Mouse (Mus musculus) layer of hippocampus, postnatal 25 days (tissue): ENCODE data around the gene Atp4a. TPM values are rescaled to one million over a fixed set of nuclear protein-coding genes. Genes with fewer than 3 reads are reported as not detected.

ENCODE experiments used
- DNase-seq, 2 experiments: peaks; one replicate each; pipeline ENCODE4 v3.0.0; 2022; ENCODE audit warnings: mixed read lengths in 2 of 2, low spot score in 1 of 2; ENCODE audit errors: extremely low spot score in 1 of 2
- total RNA-seq, 2 experiments: library from RNA; stranded (reverse); gene quantifications; 2 replicates each; pipeline ENCODE4 v1.2.3; 2021

The Atp4a gene
- 1 to 10 TPM in 1 of 2 experiments, under 1 TPM in 1; 0.74 to 1.1 TPM for total RNA-seq

DNA sequence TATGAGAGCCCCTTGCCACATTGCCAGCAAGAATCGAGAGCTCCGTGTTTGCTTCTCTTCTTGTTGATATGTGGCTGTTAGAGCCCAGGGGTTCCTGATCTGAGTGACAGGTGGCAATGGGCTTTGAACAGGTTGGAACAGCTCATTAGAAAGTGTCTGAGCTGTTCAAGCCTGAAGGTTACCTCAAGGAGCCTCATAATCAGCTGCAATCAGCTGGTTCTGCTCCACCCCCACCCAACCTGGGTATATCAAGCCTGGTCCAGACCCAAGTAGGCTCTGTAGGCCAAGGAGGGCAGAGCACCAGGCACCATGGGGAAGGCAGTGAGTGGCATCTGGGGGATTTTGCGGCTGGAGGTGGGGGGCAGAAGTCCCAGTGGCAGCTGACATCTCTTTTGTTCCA lies at the start of gene Atp4a:
TSS of gene Atp4a (plus strand) at position 268 of the 400 bp plus-strand sequence.
- no peak for DNase-seq

- peak; percentile 86 to 90 for DNase-seq
These were observed 47.3 kb upstream of the Atp4a start, which contains the start of gene Haus5 for GRCm38 (mm10) chr7:30664529-30665200. Gene Haus5 (minus strand): TSS chr7:30664994.

DNA sequence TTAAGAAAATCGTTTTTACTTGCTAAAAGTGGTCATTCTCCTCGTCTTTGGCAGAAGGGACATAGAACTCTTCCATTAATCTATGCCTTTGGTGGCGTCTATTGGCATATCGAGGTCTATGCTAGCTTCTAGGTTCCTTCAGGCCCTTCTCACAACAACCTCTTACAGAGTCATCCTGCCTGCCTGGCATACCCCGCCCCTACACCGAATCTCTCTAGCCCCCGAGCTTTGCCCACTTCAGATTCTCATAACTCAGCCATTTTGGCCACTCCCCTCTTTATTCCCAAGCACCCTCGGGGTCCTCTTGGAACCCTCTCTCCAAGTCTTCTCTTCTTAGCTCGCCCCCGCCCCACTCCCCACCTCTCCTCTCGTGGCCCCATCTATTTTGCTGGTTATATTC lies 46.7 kb upstream of the Atp4a start:
- DNase-seq, result no peak

DNA sequence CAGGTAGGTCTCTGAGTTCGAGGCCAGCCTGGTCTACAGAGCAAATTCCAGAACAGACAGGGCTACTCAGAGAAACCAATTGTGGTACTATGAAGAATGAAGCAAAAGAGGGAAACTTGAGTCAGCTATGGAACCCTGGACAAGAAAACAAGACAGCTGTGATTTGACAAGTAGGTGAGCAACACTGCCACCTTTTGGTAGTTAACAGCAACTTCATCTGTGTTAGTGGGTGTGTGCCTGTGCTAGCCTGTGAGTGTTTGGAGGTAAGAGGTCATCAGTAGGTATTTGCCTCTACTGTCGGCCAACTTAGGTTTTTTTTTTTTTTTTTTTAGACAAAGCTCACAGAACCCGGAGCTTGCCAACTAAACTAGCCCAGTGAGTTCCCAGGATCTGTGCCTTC lies 42.8 kb upstream of the Atp4a start:
- DNase-seq, result no peak

- DNase-seq, result no peak
These were observed 40.5 kb upstream of the Atp4a start, which contains the start of gene Pmis2 for GRCm38 (mm10) chr7:30671480-30671879. Gene Pmis2 (minus strand): TSS chr7:30671605.

DNA sequence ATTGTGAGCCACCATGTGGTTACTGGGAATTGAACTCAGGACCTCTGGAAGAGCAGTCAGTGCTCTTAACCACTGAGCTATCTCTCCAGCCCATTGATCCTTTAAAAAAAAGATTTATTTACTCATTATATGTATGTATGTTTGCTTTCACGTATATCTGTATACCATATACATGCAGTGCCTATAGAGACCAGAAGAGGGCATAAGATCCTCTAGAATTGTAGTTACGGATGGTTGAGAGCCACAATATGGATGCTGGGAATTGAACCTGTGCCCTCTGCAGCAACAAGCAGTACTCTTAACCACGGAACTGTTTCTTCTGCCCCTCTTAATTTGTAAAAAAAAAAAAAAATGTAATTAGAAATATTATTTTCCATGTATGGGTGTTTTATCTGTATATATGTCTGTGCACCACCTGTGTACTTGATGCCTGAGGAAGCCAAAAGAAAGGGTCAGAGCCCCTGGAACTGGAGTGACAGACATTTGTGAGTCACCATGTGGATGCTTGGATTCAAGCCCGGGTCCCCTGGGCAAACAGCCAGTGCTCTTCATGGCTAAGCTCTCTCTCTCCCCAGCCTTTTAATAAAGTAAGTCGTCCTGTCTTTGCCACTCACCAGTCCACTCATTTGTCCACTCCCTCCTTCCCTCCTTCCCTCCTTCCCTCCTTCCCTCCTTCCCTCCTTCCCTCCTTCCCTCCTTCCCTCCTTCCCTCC lies 33.6 kb upstream of the Atp4a start:
- peak in 1 of 2 experiments; percentile 19 for DNase-seq

DNA sequence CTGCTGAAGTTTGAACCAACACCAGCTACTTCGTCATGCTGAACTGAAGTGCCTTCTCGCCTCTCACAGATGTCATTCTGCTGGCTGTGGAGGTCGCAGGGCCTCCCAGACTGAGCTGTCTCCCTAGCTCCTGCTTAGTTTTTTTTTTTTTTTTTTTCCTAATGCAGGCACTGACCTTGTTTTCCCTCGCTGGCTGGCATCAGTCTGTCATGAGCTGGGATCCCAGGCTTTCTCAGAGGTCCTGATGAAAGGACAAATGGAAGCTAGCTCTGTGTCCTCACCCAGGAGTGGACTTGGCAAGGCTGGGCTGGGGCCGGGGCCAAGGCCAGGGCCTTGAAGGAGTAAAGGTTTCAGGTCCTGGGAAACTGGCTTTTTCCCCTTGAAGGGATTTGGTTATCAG lies 30.1 kb upstream of the Atp4a start:
- DNase-seq, result no peak

GRCm38 (mm10) chr7:30683425-30683824 lies 28.6 kb upstream of the Atp4a start:
- DNase-seq, result no peak

GRCm38 (mm10) chr7:30688325-30688724 lies 23.7 kb upstream of the Atp4a start:
- DNase-seq, result no peak

DNA sequence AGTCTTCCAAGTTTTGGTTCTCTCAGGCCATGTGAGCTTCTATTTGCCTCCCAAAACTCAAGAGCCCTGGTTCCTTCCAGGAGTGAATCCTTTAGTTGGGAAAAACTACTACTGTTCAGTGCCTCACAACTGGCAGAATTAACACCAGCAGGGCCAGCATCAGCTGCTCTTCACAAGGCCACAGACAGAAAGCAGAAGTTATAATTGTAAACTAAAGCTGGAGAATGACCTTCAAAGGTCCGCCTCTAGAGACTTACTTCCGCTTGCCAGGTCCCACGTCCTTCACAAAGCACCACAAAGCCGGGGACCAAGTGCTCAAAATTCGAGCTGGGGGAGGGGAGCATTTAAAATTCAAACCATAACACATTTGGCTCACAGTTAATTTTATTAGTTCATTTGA lies 13.9 kb upstream of the Atp4a start:
- DNase-seq, result no peak

DNA sequence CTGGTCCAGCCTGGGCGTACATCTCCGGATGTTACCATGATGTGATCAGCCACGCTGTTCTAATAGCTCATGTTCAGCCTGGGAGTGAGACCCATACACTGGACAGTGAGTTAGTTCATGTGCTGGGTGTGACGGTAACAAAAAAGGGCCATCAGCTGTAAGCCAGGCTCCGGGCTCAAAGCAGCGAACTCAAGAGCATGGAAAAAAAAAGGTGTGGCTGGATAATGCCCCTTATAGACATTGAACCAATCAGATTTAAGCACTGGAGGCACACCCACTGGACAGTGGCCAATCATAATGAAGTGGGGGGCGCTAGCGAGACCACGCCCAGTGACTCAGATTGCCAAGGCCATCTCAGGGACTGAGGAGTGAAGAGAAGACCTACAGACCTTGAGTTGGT lies 13.4 kb upstream of the Atp4a start, which contains the start of gene 2200002J24Rik:
TSS of gene 2200002J24Rik (plus strand) at position 338 of the 400 bp plus-strand sequence.
- DNase-seq, result no peak

- DNase-seq, result no peak
These were observed 5.7 kb upstream of the Atp4a start for GRCm38 (mm10) chr7:30706214-30706882.

GRCm38 (mm10) chr7:30707441-30707840 lies 4.6 kb upstream of the Atp4a start:
- no peak for DNase-seq

GRCm38 (mm10) chr7:30717006-30717715 lies 5.2 kb downstream of the Atp4a start:
- peak; percentile 30 to 37 for DNase-seq

DNA sequence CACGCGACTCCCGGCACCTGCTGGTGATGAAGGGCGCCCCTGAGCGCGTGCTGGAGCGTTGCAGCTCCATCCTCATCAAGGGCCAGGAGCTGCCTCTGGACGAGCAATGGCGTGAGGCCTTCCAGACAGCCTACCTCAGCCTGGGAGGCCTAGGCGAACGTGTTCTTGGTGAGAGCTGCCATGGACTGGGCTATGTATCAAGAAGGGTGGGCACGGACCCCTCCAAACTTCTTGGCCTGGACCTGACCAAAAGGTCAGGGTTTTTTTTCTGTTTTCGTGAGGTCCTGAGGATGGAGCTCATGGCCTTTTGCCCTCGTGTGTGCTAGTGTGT lies 5.7 kb downstream of the Atp4a start:
- no peak for DNase-seq

- DNase-seq, result no peak
These were observed 7.7 kb downstream of the Atp4a start for GRCm38 (mm10) chr7:30719669-30720068.

- DNase-seq, result no peak
These were observed 9.3 kb downstream of the Atp4a start for GRCm38 (mm10) chr7:30721286-30721685.

DNA sequence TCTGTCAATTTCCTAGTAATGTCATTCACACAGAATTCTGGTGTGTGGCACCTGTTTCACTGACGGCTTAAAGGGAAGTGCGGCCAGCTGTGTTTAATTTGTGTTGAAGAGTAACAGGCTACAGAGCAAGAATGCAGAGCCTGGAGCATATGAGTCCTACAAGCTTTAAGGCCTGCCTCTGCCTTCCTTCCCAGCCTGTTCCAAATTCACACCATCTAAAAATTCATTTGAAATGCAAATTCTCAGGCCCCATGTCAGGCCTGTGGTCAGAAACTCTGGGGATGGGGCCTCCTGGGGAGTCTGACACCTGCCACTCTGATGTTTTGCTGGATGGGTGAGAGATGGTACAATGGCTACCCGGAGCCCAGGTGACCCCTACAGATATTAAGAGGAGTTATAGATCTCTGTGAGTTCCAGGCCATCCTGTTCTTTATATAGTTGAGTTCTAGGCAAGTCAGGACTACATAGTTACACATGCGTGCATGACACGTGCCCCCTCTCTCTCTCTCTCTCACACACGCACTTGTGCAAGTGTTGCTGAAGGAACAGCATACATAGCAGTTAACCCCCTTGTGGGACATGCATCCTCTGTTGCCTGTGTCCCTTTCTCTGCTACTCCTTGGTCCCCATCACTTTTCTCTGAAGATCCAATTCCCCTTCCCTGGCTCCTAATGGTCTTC lies 11.4 kb downstream of the Atp4a start:
- DNase-seq, result no peak

- DNase-seq, result no peak
These were observed 16.2 kb downstream of the Atp4a start for GRCm38 (mm10) chr7:30728214-30728613.

- peak in 1 of 2 experiments; percentile 18 for DNase-seq
These were observed 16.9 kb downstream of the Atp4a start for GRCm38 (mm10) chr7:30728739-30729395.
